28 mouse cellular contexts compared by ENCODE assay signal in genomic region chr17:78207246-78207645, GRCm38 (mm10). TPM values are rescaled to one million over a fixed set of nuclear protein-coding genes. Genes with fewer than 3 reads are reported as not detected.
DNase-seq lines count a peak whose midpoint lies in the region; ATAC-seq and TF ChIP-seq lines count a peak whose summit lies in the region.
"Had no signal": no experiment of that assay in that cellular context is flagged by ENCODE, and none has a peak within 500 bp of the region (broad histone marks: within the 10 kb centered on the region; RNA-seq: fewer than 3 reads in every experiment).

No protein-coding gene starts in this region.

- no peak for TF ChIP-seq CTCF in embryonic fibroblast, embryonic 13.5 days (IDR thresholded peaks at IDR 0.05; ENCODE audit: borderline replicate concordance, insufficient read depth, low read length)

- no peak overlapping the region for H3K9ac ChIP-seq in heart, embryonic 12.5 days
- H3K9ac ChIP-seq in midbrain, embryonic 15.5 days, result no peak overlapping the region
- H3K9ac ChIP-seq: embryonic facial prominence, embryonic 15.5 days; forebrain, embryonic 15.5 days; hindbrain, embryonic 15.5 days; liver, embryonic 13.5 days; neural tube, embryonic 13.5 days had no signal

- peaks cover 23% of the 10 kb centered on the region for H3K4me1 ChIP-seq in heart, embryonic 12.5 days (replicated peaks)
- H3K4me1 ChIP-seq in embryonic fibroblast, embryonic 13.5 days (ENCODE audit: control insufficient read depth, insufficient read depth, low read length), result peaks cover 30% of the 10 kb centered on the region
- peaks cover 26% of the 10 kb centered on the region for H3K4me1 ChIP-seq in midbrain, embryonic 15.5 days

- DNase-seq in heart, adult 11 months, result peak; percentile 88
- DNase-seq in 416B (ENCODE audit: low read depth), result peak; percentile 15
- DNase-seq: adrenal gland, adult 8-10 months; cerebellum, adult 8-10 months; cerebellum, postnatal 25 days; heart, postnatal 14 days; kidney, adult 11 months; kidney, postnatal 10 days; layer of hippocampus, adult 9-11 months; liver, embryonic 13.5 days; lung, adult 18-20 months; lung, postnatal 10 days; right cerebral cortex, postnatal 4 days had no signal

- no peaks in the 10 kb centered on the region for H3K9me3 ChIP-seq in heart, embryonic 12.5 days (replicated peaks)
- H3K9me3 ChIP-seq in midbrain, embryonic 15.5 days, result no peaks in the 10 kb centered on the region
- H3K9me3 ChIP-seq: embryonic facial prominence, embryonic 10.5 days; embryonic facial prominence, embryonic 15.5 days; forebrain, embryonic 10.5 days; forebrain, embryonic 15.5 days; hindbrain, embryonic 10.5 days; hindbrain, embryonic 15.5 days; liver, embryonic 13.5 days; midbrain, embryonic 10.5 days; neural tube, embryonic 13.5 days had no signal

- ATAC-seq in heart, embryonic 12.5 days (ENCODE audit: insufficient number of reproducible peaks, low FRiP score), result no peak
- ATAC-seq in megakaryocyte-erythroid progenitor cell, adult 5-6 weeks (replicated peaks; ENCODE audit: low FRiP score, low TSS enrichment, poor library complexity, severe bottlenecking), result 0 out of 2 replicates have a peak, but pooled peaks have one; percentile 22
- ATAC-seq in erythroblast, adult 5-6 weeks (replicated peaks; ENCODE audit: low FRiP score, poor library complexity, severe bottlenecking), result no peak
- no peak for ATAC-seq in midbrain, embryonic 15.5 days (replicated peaks)
- ATAC-seq: forebrain, embryonic 15.5 days; inflammation-experienced regulatory T-cells, adult 6 months had no signal

- H3K4me3 ChIP-seq in heart, embryonic 12.5 days, result no peak overlapping the region
- no peak overlapping the region for H3K4me3 ChIP-seq in embryonic fibroblast, embryonic 13.5 days (ENCODE audit: insufficient read depth, low read length)
- no peak overlapping the region for H3K4me3 ChIP-seq in midbrain, embryonic 15.5 days
- H3K4me3 ChIP-seq: embryonic facial prominence, embryonic 10.5 days; embryonic facial prominence, embryonic 15.5 days; forebrain, embryonic 10.5 days; forebrain, embryonic 15.5 days; hindbrain, embryonic 10.5 days; hindbrain, embryonic 15.5 days; liver, embryonic 13.5 days; midbrain, embryonic 10.5 days; myocyte; neural tube, embryonic 13.5 days had no signal

- no peak overlapping the region for H3K4me2 ChIP-seq in heart, embryonic 12.5 days
- H3K4me2 ChIP-seq in midbrain, embryonic 15.5 days, result no peak overlapping the region
- H3K4me2 ChIP-seq: embryonic facial prominence, embryonic 15.5 days; forebrain, embryonic 15.5 days; hindbrain, embryonic 15.5 days; liver, embryonic 13.5 days; neural tube, embryonic 13.5 days had no signal

- H3K36me3 ChIP-seq in heart, embryonic 12.5 days, result no peaks in the 10 kb centered on the region
- H3K36me3 ChIP-seq in midbrain, embryonic 15.5 days (replicated peaks), result no peaks in the 10 kb centered on the region
- H3K36me3 ChIP-seq: embryonic facial prominence, embryonic 10.5 days; embryonic facial prominence, embryonic 15.5 days; forebrain, embryonic 15.5 days; hindbrain, embryonic 15.5 days; liver, embryonic 13.5 days; neural tube, embryonic 13.5 days had no signal

- H3K27ac ChIP-seq in heart, embryonic 12.5 days (ENCODE audit: poor library complexity, severe bottlenecking), result no peak overlapping the region
- peak overlapping the region; percentile 55 for H3K27ac ChIP-seq in embryonic fibroblast, embryonic 13.5 days (ENCODE audit: insufficient read depth, low read length)
- no peak overlapping the region for H3K27ac ChIP-seq in midbrain, embryonic 15.5 days
- H3K27ac ChIP-seq: embryonic facial prominence, embryonic 10.5 days; embryonic facial prominence, embryonic 15.5 days; forebrain, embryonic 10.5 days; forebrain, embryonic 15.5 days; hindbrain, embryonic 10.5 days; hindbrain, embryonic 15.5 days; liver, embryonic 13.5 days; midbrain, embryonic 10.5 days; neural tube, embryonic 13.5 days had no signal

- H3K27me3 ChIP-seq in heart, embryonic 12.5 days (replicated peaks), result peaks cover 6% of the 10 kb centered on the region; the same call in 1 of the 2 replicates
- H3K27me3 ChIP-seq in midbrain, embryonic 15.5 days (replicated peaks), result no peaks in the 10 kb centered on the region
- H3K27me3 ChIP-seq: embryonic facial prominence, embryonic 15.5 days; forebrain, embryonic 15.5 days; hindbrain, embryonic 15.5 days; neural tube, embryonic 13.5 days had no signal

- WGBS in heart, embryonic 12.5 days, result 62% methylated on average over 3 of the region's 3 CpGs
- 82% methylated on average over 3 of the region's 3 CpGs for WGBS in midbrain, embryonic 15.5 days

- TF ChIP-seq POLR2A in embryonic fibroblast, embryonic 13.5 days (IDR thresholded peaks at IDR 0.05; ENCODE audit: low read depth, low read length), result no peak

RNA-seq across cellular contexts. Expression of gene Crim1, which starts 7.2 kb away (rescaled TPM):
- 3.2 and 3.3 TPM in 2 replicates for polyA plus RNA-seq in heart, embryonic 12.5 days (2016; fragmentation: Nextera tagmentation; extraction: Ambion mirVana)
- polyA plus RNA-seq in embryonic fibroblast, embryonic 13.5 days (2011; ENCODE audit: insufficient read length, low read depth, missing spikeins), result 55.2 and 102 TPM in 2 replicates
- 5.0 and 18.9 TPM in 2 replicates for total RNA-seq in megakaryocyte-erythroid progenitor cell, adult 5-6 weeks (2014; fragmentation: Nextera tagmentation)
- 6.6 and 6.8 TPM in 2 replicates for total RNA-seq in megakaryocyte-erythroid progenitor cell, adult 5-6 weeks (2017)
- total RNA-seq in erythroblast, adult 5-6 weeks (2015; ENCODE audit: low replicate concordance), result 1.0 and 1.5 TPM in 2 replicates
- under 0.01 and 2.2 TPM in 2 replicates for total RNA-seq in erythroblast, adult 5-6 weeks (2017; ENCODE audit: low replicate concordance)
- polyA plus RNA-seq in midbrain, embryonic 15.5 days (2015; fragmentation: Nextera tagmentation; extraction: Ambion mirVana), result 11.6 and 13.1 TPM in 2 replicates
